Mouse (Mus musculus): ENCODE measurements around the gene Hecw1.

DNA sequence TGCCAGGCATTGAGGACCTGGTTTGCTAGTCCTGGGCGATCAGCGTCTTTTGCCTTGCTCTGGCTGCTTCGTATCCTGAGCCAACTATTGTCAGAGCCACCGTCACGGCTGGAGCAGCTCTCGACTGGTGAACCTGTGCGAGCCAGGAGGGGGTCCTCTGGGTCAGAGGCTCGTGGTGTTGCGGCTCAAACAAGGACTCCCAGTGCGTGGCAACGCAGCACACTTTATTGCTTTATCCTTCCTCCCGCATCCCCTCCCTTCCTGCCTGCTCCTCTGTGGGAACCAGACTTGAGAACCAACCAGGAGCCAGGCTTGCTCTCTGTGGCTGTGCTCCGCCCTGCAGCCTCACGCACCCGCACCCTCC, at the start of gene Hecw1:
- TF ChIP-seq MAFK (IDR thresholded peaks at IDR 0.05; ENCODE audit: insufficient read depth, low read depth, low read length) (no peak), ZNF384 (IDR thresholded peaks at IDR 0.05; ENCODE audit: low read depth, low read length) (no peak), HCFC1 (IDR thresholded peaks at IDR 0.05; ENCODE audit: borderline replicate concordance, insufficient read depth, low read length) (no peak), CHD2 (IDR thresholded peaks at IDR 0.05; ENCODE audit: low read depth, low read length) (no peak)
